Mouse (Mus musculus): ENCODE results near the gene Gucy2g. TPM values are rescaled to one million over a fixed set of nuclear protein-coding genes. Genes with fewer than 3 reads are reported as not detected.

Gene Gucy2g
- 0.27 TPM for polyA plus RNA-seq (2017; shearing (Covaris generic))

GRCm38 (mm10) chr19:55241186-55241645, at the start of gene Gucy2g:
Gene Gucy2g (minus strand): TSS chr19:55241236.

DNA sequence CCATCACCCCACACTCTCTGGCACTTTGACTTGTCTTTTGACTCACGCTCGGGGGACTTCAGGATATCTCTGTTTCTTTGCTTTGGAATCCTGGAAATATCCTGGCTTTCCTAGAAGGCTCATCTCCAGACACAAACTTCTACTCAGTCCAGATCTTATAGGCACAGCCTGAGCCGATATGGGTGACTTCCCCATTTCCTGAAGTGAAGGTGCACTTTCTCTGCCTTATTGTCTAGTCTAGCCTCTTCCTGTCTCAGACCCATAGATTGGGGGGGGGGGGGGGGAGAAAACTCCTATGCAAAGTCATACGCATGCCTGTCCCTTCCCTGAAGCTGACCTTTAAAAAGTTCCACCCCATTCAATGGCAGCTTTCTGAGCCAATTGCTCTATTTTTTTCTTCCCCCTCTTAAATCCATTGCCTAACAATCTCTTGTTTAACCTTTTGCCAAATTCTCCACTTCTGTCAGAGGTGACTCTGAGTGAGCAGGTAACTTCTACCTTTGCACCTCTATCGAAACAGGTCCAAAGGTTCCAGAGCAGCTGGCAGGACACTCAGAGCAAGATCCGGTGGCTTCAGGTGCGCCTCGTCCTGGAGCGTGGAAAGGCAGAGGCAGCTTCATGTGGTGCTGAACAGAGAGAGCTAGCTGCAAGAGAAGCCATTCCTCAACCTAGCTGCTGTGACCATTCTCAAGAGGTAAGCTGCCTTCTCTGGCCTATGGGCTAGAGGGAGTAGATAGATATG, 10.5 kb upstream of the Gucy2g start, which contains the start of gene Acsl5:
Gene Acsl5 (plus strand): TSS at position 556 of the 742 bp plus-strand sequence.

DNA sequence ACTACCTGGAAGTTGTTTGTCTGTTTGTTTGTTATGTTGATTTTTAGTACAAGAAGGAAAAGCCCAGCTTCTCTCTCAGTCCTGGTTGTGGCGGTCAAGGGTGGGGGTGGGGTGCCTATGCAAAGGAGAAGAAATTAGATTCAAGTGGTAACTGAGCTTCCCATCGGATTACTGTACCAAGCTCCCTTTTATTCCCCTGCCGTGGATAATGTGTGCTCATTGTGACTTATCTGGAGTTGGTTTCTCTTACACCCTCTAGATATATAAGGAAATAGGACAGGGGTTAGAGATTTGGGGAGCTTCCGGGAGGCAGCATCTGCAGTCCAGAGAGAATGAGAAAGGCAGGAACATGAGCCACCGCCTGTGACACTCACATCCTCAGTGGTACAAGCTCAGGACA, 60.6 kb downstream of the Gucy2g start, which contains the start of gene Tectb:
Gene Tectb (plus strand): TSS at position 301 of the 400 bp plus-strand sequence.

Other genes starting within 250 kb of the Gucy2g start
- 2.6 TPM for gene Gpam, start 114.0 kb downstream of the Gucy2g start, polyA plus RNA-seq (2017; shearing (Covaris generic))
- not detected for gene Tectb, start 60.5 kb downstream of the Gucy2g start, polyA plus RNA-seq (2017; shearing (Covaris generic))
- gene Acsl5, start 10.7 kb upstream of the Gucy2g start, polyA plus RNA-seq (2017; shearing (Covaris generic)), result 177 TPM
- gene Zdhhc6, start 74.8 kb upstream of the Gucy2g start, polyA plus RNA-seq (2017; shearing (Covaris generic)), result 93.8 TPM
- 70.5 TPM for gene Vti1a, start 75.1 kb upstream of the Gucy2g start, polyA plus RNA-seq (2017; shearing (Covaris generic))

Measured in inflammation-experienced regulatory T-cells, adult 16 weeks (primary cell).